Mouse (Mus musculus): ENCODE results near the gene Olfr1118. TPM values are rescaled to one million over a fixed set of nuclear protein-coding genes. Genes with fewer than 3 reads are reported as not detected.
"Not testable (repeated sequence)": the region's sequence is repeated elsewhere in the genome, so short reads cannot be mapped to it uniquely, and the experiment has no call there.

The Olfr1118 gene
- not detected in 2 replicates for polyA plus RNA-seq (2012; rRNA removed)

DNA sequence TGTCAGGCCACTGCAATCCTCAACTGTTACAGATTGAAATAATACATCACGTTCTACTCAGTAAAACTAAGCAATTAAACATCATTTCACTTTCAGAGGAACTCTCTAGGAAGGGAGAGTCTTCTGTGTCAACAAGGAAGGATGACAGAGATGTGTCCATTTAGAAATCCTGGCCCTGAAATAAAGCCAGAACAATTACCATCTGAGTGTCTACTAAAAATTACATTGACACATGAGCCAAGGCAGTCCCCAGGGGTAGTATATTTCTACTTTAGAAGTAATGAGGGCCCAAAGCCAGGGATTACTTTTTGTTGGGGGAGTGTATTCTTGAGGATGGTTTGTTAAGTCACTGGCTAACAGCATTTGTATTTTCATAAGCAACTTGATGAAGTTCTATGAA is at the start of gene Olfr1118:
Gene Olfr1118 (plus strand): TSS at position 301 of the 400 bp plus-strand sequence.
- TF ChIP-seq CTCF (IDR thresholded peaks at IDR 0.05; ENCODE audit: borderline replicate concordance, extremely low read depth, insufficient read depth, insufficient read length) (no peak), POLR2A (IDR thresholded peaks at IDR 0.05; ENCODE audit: borderline replicate concordance, extremely low read depth, insufficient read depth, insufficient read length, poor library complexity, severe bottlenecking) (no peak)
- no peak for DNase-seq (ENCODE audit: low read depth)

DNA sequence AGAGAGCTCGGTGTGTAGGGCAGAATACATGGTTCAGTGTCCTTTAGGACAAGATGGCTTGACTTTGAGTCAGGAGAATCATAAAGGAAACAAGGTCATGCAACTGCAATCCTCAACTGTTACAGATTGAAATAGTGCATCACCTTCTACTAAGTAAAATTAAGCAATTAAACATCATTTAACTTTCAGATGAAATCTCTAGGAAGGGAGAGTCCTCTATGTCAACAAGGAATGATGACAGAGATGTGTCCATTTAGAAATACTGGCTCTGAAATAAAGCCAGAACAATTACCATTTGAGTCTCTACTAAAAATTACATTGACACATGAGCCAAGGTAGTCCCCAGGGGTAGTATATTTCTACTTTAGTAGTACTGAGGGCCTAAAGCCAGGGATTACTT is 40.1 kb upstream of the Olfr1118 start, which contains the start of gene Olfr1116:
Gene Olfr1116 (plus strand): TSS at position 301 of the 400 bp plus-strand sequence.
- no peak for TF ChIP-seq CTCF (IDR thresholded peaks at IDR 0.05; ENCODE audit: borderline replicate concordance, extremely low read depth, insufficient read depth, insufficient read length)
- TF ChIP-seq POLR2A (IDR thresholded peaks at IDR 0.05; ENCODE audit: borderline replicate concordance, extremely low read depth, insufficient read depth, insufficient read length, poor library complexity, severe bottlenecking) = no peak
- DNase-seq (ENCODE audit: low read depth) = no peak

DNA sequence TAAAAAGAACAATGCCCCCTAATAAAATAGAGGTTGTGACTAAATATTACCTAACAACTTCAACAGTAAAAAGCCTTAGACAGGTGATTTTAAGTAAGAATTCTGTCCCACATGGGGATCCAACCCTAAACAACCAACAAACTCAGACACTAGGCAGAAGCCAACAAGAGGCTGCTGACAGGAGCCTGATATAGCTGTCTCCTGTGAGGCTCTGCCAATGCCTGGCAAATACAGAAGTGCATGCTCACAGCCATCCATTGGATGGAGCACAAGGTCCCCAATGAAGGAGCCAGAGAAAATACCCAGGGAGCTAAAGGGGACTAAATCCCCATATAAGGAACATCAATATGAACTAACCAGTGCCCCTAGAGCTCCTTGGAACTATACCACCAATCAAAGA is 13.4 kb upstream of the Olfr1118 start:
- not testable (repeated sequence) for DNase-seq (ENCODE audit: low read depth)

DNA sequence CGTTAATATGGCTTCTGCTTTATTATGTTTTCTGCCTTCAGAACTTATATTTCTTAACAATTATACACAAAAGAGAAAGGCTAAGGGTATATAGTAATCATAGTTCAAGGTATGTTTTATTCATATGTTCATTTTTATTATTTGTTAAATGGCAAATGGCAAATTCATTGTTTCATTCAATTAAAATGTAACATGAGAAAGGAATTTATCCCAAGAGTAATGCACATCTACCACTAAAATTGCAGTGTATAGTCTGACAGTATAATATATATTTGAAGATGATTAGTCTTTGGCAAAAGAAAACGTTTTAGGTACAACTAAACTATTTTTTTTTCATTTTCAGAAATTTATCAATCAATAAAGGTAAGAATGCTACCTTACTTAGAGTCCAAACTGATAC is 47.1 kb downstream of the Olfr1118 start, which contains the start of gene Olfr1120:
Gene Olfr1120 (plus strand): TSS at position 301 of the 400 bp plus-strand sequence.
- no peak for DNase-seq (ENCODE audit: low read depth)
- no peak for TF ChIP-seq POLR2A (IDR thresholded peaks at IDR 0.05; ENCODE audit: borderline replicate concordance, extremely low read depth, insufficient read depth, insufficient read length, poor library complexity, severe bottlenecking)
- TF ChIP-seq CTCF (IDR thresholded peaks at IDR 0.05; ENCODE audit: borderline replicate concordance, extremely low read depth, insufficient read depth, insufficient read length) = no peak

- DNase-seq (ENCODE audit: low read depth) = not testable (repeated sequence)
Measured at GRCm38 (mm10) chr2:87360121-87360520, 52.7 kb downstream of the Olfr1118 start.

Other genes starting within 250 kb of the Olfr1118 start
- not detected in 2 replicates for gene Olfr1107, start 231.8 kb upstream of the Olfr1118 start, polyA plus RNA-seq (2012; rRNA removed)
- gene Olfr1109, start 211.6 kb upstream of the Olfr1118 start, polyA plus RNA-seq (2012; rRNA removed) = not detected in 2 replicates
- gene Olfr259, start 193.0 kb upstream of the Olfr1118 start, polyA plus RNA-seq (2012; rRNA removed) = not detected in 2 replicates
- not detected in 2 replicates for gene Olfr1110, start 167.3 kb upstream of the Olfr1118 start, polyA plus RNA-seq (2012; rRNA removed)
- not detected in 2 replicates for gene Olfr1111, start 155.0 kb upstream of the Olfr1118 start, polyA plus RNA-seq (2012; rRNA removed)
- not detected in 2 replicates for gene Olfr1112, start 119.8 kb upstream of the Olfr1118 start, polyA plus RNA-seq (2012; rRNA removed)
- not detected in 2 replicates for gene Olfr1113, start 98.6 kb upstream of the Olfr1118 start, polyA plus RNA-seq (2012; rRNA removed)
- not detected in 2 replicates for gene Olfr1115, start 59.6 kb upstream of the Olfr1118 start, polyA plus RNA-seq (2012; rRNA removed)
- gene Olfr1116, start 40.0 kb upstream of the Olfr1118 start, polyA plus RNA-seq (2012; rRNA removed) = not detected in 2 replicates
- gene Olfr1120, start 47.2 kb downstream of the Olfr1118 start, polyA plus RNA-seq (2012; rRNA removed) = not detected in 2 replicates
- gene Olfr1121, start 62.3 kb downstream of the Olfr1118 start, polyA plus RNA-seq (2012; rRNA removed) = not detected in 2 replicates
- gene Olfr1122, start 78.3 kb downstream of the Olfr1118 start, polyA plus RNA-seq (2012; rRNA removed) = not detected in 2 replicates
- gene Olfr1123, start 109.1 kb downstream of the Olfr1118 start, polyA plus RNA-seq (2012; rRNA removed) = not detected in 2 replicates
- not detected in 2 replicates for gene Olfr1124, start 122.7 kb downstream of the Olfr1118 start, polyA plus RNA-seq (2012; rRNA removed)
- not detected in 2 replicates for gene Olfr1126, start 146.4 kb downstream of the Olfr1118 start, polyA plus RNA-seq (2012; rRNA removed)
- gene Pramel7, start 189.5 kb downstream of the Olfr1118 start, polyA plus RNA-seq (2012; rRNA removed) = not detected in 2 replicates
- gene Pramel6, start 199.0 kb downstream of the Olfr1118 start, polyA plus RNA-seq (2012; rRNA removed) = not detected in 2 replicates
- not detected in 2 replicates for gene Olfr153, start 224.2 kb downstream of the Olfr1118 start, polyA plus RNA-seq (2012; rRNA removed)
- gene Olfr1128, start 238.0 kb downstream of the Olfr1118 start, polyA plus RNA-seq (2012; rRNA removed) = not detected in 2 replicates